In genomic region chr10:58559901-58560300, GRCm38 (mm10) we compare ENCODE assay signal across 8 mouse cellular contexts.
DNase-seq lines count a peak whose midpoint lies in the region; ATAC-seq lines count a peak whose summit lies in the region.

No protein-coding gene starts in this region.

- no peaks in the 10 kb centered on the region for H3K36me3 ChIP-seq in forebrain, embryonic 12.5 days (replicated peaks)
- no peaks in the 10 kb centered on the region for H3K36me3 ChIP-seq in liver, embryonic 13.5 days
- no peaks in the 10 kb centered on the region for H3K36me3 ChIP-seq in neural tube, embryonic 15.5 days

- no peaks in the 10 kb centered on the region for H3K27me3 ChIP-seq in forebrain, embryonic 12.5 days
- H3K27me3 ChIP-seq in liver, embryonic 13.5 days = no peaks in the 10 kb centered on the region
- no peaks in the 10 kb centered on the region for H3K27me3 ChIP-seq in neural tube, embryonic 15.5 days (replicated peaks)

- WGBS in forebrain, embryonic 12.5 days = 13% methylated on average over 3 of the region's 3 CpGs
- 18% methylated on average over 3 of the region's 3 CpGs for WGBS in liver, embryonic 13.5 days (ENCODE audit: insufficient replicate concordance)
- 16% methylated on average over 3 of the region's 3 CpGs for WGBS in neural tube, embryonic 15.5 days

- no peak overlapping the region for H3K4me3 ChIP-seq in forebrain, embryonic 12.5 days (replicated peaks)
- no peak overlapping the region for H3K4me3 ChIP-seq in liver, embryonic 13.5 days (replicated peaks)
- no peak overlapping the region for H3K4me3 ChIP-seq in neural tube, embryonic 15.5 days (replicated peaks)

- peak; percentile 56 to 59 for DNase-seq in right cerebral cortex, postnatal 10 days (ENCODE audit: low spot score in 2 of 2)
- DNase-seq in right cerebral cortex, postnatal 25 days = no peak
- peak; percentile 71 for DNase-seq in brain, adult 2 months (ENCODE audit: low read depth, low spot score)
- DNase-seq in kidney, adult 18-20 months = peak; percentile 57
- peak; percentile 5 for DNase-seq in liver, embryonic 13.5 days
- no peak for DNase-seq in gastrocnemius, postnatal 4 days (ENCODE audit: low spot score in 2 of 2)

- no peak overlapping the region for H3K4me2 ChIP-seq in forebrain, embryonic 12.5 days
- no peak overlapping the region for H3K4me2 ChIP-seq in liver, embryonic 13.5 days
- H3K4me2 ChIP-seq in neural tube, embryonic 15.5 days = no peak overlapping the region

- no peak overlapping the region for H3K27ac ChIP-seq in forebrain, embryonic 12.5 days
- no peak overlapping the region for H3K27ac ChIP-seq in liver, embryonic 13.5 days
- H3K27ac ChIP-seq in neural tube, embryonic 15.5 days (replicated peaks) = no peak overlapping the region

- no peak overlapping the region for H3K9ac ChIP-seq in forebrain, embryonic 12.5 days
- no peak overlapping the region for H3K9ac ChIP-seq in liver, embryonic 13.5 days
- no peak overlapping the region for H3K9ac ChIP-seq in neural tube, embryonic 15.5 days (replicated peaks)

- H3K4me1 ChIP-seq in forebrain, embryonic 12.5 days = no peaks in the 10 kb centered on the region
- no peaks in the 10 kb centered on the region for H3K4me1 ChIP-seq in liver, embryonic 13.5 days (replicated peaks)
- 0 out of 2 replicates have a peak, but pooled peaks cover 3% of the 10 kb centered on the region for H3K4me1 ChIP-seq in neural tube, embryonic 15.5 days

- ATAC-seq in forebrain, embryonic 12.5 days (ENCODE audit: low FRiP score) = peak; percentile 61; the same call in 1 of the 2 replicates
- no peak for ATAC-seq in liver, embryonic 13.5 days (ENCODE audit: low read depth)
- peak; percentile 76 for ATAC-seq in neural tube, embryonic 15.5 days (ENCODE audit: low FRiP score)

- no peaks in the 10 kb centered on the region for H3K9me3 ChIP-seq in forebrain, embryonic 12.5 days
- no peaks in the 10 kb centered on the region for H3K9me3 ChIP-seq in liver, embryonic 13.5 days (replicated peaks)
- no peaks in the 10 kb centered on the region for H3K9me3 ChIP-seq in neural tube, embryonic 15.5 days (replicated peaks)

Comparison
In these comparisons a context has a peak if more than half of its experiments do, and no peak if none do; other contexts are left out.
1. DNase-seq: peak in right cerebral cortex, postnatal 10 days (2 of 2), brain, adult 2 months (single experiment), kidney, adult 18-20 months (single experiment) and liver, embryonic 13.5 days (single experiment); none in right cerebral cortex, postnatal 25 days (single experiment) and gastrocnemius, postnatal 4 days (0 of 2).